Mouse (Mus musculus): ENCODE results near the gene Rnase2b. TPM values are rescaled to one million over a fixed set of nuclear protein-coding genes. Genes with fewer than 3 reads are reported as not detected.
"Not testable (repeated sequence)": the region's sequence is repeated elsewhere in the genome, so short reads cannot be mapped to it uniquely, and the experiment has no call there.

Rnase2b gene
- total RNA-seq, 4 experiments from 2014 or later = not detected

DNA sequence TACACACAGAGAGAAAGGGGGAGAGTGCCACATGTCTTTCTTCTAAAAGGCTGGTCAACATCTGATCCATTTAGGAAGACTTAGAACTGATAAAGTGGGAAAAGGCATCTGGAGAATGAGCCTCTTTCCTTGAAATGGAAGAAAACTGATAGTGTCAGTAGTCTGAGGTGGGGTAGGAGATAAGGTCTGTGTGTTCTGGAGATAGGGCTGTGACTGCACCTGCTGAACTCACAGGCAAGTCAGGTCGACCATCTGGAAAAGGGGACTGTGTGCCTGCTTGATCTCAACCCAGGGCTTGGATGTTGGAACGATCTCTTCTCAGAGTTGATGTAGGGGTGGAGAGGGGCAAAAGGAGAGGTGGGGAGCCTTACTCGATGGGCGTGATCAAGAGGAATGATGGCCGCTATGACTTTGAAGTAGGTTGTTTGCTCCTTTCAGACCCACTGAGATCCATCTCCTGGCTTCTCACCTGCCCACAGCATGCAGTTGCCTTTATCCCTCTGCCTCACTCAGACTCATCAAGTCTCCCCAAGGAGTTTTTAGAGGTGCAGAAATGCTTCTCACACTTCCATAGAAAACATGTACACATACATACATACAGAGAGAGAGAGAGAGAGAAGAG lies 9.7 kb upstream of the Rnase2b start:
- no peak for DNase-seq

DNA sequence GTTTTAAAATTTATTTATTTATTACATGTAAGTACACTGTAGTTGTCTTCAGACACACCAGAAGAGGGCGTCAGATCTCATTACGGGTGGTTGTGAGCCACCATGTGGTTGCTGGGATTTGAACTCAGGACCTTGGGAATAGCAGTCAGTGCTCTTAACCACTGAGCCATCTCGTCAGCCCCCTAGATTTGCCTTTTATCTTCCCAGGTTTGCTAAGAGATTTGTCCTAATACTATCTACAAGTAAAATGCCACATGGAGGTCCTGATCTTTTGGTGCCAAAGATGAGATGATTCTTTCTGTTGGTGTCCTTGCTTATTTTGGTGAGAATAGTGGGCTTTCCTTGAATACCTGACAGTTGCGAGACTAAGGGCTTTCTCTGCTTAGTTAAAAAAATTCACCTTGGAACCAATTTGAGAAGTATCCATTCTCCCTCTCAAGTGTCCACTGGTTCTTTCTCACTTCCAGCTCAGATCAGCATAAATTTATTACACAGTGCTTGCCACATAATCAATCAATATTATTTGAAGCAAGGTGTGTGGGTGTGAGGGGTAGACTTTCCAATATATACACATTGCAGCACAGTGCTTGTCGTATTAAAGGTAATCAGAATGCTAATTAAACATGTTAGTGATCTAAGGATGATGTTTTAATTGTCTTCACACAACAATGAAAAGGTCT lies 5.9 kb upstream of the Rnase2b start:
- no peak for DNase-seq

DNA sequence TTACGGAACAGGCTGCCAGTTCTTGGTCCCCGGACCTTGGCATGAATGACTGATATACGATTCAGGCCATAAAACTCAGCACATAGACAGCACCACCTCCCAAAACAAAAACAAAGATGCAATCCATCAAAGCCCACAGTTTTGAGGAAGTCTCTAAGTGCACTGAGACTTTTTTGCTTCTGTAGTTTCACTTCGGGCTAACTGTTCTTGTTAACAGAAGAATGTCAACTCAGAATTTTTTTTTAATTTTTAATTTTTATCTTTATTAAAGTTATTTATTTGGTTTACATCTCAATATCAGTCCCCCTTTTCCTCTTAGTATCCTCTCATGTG lies 5.4 kb upstream of the Rnase2b start:
- no peak for DNase-seq

DNA sequence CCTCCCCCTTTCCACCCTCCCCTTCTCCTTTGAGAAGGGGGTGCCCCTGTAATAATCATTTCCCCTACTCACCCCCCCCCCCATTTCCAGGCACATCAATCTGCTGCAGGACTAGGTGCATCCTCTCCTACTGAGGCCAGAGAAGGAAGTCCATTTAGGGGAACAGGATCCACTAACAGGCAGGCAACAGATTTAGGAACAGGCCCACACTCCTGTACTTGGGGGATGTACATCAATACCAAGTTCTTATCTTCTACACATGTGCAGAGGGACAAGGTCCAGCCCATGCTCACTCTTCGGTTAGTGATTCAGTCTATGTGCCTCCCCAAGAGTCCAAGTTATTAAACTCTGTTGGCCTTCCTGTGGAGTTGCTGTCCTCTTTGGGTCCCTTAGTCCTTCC lies 5.0 kb upstream of the Rnase2b start:
- no peak for DNase-seq

DNA sequence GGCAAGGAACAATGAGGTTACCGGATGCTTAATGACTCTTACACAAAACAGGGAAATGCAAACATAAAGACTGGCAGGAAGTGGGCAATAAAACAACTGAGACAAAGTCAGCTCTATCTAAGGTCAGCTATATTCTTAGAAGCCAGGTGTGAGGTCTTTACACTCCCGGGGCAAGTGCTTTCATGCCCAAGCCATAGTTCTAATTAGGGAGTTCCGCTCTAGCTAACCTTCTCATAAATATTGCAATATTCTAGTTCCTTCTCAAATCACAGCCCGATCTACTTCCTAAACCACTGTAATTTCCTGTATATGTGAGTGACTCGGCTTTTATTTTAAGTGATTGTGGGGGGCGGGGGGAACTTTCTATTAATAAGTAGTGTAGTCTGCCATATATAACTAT lies 1.3 kb downstream of the Rnase2b start:
- DNase-seq = not testable (repeated sequence)

DNA sequence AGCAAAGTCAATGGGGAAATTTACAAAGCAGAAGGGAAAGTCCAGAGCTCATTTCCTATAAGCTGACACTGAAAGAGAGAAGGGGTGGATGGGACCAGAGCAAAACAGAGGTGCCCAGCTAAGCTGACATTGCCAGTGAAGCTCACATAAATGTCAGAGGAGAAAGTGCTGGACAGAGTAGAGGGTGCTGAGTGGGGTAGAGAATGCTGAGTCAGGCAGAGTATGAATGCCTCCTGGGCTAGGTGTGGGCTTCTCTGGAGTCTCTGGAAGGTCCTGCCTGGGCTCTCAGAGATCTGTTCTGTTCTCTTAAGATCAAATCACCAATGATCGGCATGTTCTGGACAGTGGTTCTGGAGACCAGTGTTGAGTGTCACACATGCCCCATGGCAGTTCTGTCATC lies 3.4 kb downstream of the Rnase2b start:
- DNase-seq = no peak

DNA sequence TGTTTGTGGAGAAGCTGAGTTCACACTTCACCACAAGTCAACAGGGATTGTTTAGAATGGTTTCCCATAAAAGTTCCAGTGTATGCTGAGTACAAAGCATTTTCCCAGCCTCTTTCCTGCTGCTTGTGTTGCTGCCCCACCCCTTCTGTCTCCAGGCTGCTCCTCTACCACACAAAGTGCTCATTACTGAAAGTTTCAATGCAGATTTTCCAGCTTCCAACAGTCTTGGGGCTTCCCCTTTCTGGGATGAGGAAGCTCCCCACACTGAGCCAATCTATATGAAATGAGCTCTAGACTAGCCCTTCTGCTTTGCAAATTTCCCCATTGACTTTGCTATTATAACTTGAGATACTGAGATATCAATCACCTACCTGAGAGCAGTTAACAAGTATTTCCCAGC lies 4.0 kb downstream of the Rnase2b start:
- no peak for DNase-seq

DNA sequence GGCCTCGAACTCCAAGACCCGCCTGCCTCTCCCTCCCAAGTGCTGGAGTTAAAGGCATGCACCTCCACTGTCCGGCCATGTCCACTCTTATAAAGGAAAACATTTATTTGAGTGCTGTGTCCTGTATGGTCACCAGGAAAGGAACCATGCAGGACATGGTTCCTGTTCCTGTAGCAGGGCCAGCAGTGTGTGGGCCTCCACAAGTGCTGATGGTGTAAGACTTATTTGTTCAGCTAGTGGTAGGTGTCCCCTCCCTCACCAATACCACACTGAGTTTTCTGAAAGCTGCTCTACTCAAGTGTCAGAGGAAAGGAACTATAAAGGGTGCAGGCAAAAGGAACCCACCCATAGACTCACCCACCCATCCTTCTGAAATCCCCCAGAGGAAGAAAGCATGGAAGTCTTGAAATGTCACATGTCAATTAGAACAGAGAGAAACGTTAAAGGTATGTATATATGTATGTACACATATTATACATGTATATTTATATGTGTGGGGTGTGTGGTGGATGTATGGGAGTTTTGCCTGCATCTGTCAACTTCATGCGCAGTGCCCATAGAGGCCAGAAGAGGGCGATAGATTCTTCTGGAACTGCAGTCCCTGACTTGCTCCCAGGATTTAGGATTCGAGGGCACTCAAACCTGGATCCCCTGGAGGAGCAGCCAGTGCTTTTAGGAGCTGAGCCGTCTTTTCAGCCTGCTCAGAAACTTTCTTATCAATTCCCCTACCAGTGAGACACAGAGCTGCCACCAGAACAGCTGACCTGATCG lies 10.2 kb downstream of the Rnase2b start:
- DNase-seq = not testable (repeated sequence)

DNA sequence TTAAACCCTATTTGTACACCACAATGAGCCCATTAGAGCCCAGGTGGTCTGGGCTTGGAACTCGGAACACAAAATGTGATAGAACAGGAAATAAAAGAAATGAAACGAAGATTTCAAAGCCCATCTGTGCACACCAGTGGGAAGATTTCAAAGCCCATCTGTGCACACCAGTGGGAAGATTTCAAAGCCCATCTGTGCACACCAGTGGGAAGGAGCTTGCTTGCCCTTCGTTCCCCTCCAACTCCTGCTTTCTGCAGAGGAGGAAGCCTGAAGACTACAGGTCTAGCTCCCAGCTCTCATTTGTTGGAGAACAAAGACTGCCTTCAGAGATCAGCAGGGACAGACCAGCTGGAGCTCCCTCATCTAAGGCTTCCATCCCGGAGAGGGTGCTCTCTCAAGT lies 10.9 kb downstream of the Rnase2b start:
- DNase-seq = not testable (repeated sequence)

DNA sequence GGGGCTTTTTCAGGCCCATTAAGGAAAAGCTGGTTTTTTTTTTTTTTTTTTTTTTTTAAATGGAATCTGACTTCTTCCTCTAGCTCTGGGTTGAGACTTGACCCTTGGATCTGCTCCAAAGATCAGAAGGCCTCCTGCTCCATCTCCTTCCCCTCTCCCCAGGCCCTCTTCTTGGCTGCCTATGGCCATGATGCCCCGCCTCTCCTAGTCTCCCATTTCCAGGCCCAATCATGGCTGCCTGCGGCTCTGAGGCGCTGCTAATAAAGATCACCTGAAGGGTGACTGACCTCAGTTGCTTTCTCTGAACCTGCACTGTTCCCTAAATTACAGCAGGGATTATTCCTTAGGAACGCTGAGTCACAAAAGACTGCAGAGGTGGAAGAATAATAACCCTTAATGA lies 11.8 kb downstream of the Rnase2b start:
- no peak for DNase-seq

DNA sequence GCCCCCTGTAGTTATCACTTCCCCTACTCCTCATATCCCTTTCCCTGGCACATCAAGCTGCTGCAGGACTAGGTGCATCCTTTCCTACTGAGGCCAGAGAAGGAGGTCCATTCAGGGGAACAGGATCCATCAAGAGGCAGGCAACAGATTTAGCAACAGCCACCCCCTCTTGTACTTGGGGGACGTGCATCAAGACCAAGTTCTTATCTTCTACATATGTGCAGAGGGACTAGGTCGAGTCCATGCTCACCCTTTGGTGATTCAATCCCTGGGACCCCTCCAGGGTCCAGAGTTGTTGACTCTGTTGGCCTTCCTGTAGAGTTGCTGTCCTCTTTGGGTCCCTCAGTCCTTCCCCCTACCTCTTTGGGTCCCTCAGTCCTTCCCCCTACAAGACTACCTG lies 19.0 kb downstream of the Rnase2b start:
- not testable (repeated sequence) for DNase-seq

DNA sequence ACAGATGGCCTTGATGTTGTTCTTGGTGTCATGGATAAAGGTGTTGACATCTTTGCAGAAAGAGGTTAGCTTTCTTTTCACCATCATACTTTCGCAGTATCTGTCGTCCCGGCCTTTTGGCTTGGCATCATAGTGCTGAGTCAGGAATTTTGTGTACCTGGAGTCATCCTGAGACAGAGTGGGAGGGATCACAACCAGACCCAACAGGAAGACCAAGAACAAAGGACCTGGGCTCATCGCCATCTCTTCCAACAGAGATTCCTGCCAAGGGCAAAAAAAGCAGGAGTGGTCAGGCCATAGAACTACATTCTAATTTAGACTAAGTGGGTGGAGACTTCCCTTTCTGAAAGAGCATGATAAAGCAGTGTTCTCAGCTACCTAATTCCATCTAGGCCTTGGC lies 33.6 kb downstream of the Rnase2b start:
- DNase-seq = no peak

DNA sequence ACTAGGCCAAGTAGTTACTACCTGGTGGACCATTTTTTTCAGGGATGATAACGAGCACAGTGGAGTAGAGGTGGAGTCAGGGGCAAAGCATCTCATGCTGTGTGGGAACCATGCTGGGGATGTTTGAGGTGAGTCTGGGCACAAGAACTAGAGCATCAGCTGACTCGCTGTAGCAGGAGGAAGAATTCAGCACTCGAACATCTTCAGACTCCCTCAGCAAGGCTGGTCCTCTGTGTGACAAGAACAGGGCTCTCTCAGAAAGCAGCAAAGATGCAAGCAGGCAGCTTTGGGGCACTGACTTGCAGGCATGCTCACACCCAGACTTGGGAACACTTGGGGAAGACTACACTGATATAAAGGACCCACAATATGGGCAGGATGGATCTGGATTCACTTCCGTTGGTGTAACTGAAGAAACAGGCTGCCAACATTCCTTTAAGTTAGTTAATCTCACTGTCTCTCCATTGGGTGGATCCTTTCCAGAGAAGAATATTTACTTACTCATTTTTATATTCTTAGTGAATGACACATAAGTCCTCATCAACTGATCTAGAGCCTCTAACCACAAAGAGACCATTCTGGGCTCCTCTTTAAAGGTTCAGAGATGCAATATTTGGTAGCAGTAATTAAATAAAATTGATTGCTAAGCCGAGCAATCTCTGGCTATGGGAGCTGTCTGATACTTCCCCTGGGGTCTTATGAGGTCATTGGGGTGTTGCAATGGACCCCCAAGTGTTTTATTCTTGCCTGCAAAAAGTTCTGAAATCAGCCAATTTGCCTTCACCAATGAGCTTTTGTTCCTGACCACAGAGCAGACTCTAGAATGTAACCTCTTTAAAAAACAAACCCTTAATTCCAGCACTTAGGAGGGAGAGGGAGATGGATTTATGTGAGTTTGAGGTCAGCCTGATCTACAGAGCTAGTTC lies 37.3 kb downstream of the Rnase2b start, which contains the start of gene Ang2:
Ang2 (minus strand) TSS at position 51 of the 926 bp plus-strand sequence.
- DNase-seq = no peak

DNA sequence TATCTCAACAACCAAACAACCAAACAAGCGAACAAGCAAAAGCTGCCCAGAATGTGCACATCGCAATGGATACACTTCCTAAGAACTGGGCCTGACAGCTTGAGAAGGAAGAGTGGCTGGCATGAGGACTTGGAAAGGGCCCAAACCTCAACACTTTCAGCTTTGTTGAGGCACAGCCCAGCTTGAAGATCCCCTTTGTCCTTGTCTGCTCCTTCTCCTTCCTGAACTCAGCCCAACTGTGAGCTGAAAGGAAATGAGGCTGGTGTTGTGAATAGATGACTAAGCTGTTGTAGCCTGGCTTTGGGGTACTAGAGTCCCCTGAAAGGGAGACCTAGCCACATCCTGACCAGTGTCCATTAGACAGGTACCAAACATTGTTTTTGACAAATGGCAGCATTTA lies 38.0 kb downstream of the Rnase2b start:
- DNase-seq = no peak

DNA sequence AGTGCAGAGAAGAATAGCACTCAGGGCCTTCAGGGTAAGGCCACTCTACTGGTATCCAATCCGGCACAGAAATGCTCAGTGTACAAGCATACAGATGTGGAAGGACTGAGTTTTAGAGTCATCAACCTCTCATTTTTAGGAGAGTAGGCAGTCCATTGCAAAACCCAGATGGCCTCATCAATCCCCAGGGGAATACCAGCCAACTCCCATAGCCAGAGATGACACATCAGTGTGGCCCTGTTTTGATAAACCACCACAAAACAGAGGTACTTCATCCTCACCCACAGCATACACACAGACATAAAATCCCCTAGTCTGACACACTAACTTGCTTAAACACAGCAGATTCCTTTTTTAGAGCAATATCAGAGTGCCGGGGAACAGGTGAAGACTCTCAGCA lies 38.4 kb downstream of the Rnase2b start:
- no peak for DNase-seq

DNA sequence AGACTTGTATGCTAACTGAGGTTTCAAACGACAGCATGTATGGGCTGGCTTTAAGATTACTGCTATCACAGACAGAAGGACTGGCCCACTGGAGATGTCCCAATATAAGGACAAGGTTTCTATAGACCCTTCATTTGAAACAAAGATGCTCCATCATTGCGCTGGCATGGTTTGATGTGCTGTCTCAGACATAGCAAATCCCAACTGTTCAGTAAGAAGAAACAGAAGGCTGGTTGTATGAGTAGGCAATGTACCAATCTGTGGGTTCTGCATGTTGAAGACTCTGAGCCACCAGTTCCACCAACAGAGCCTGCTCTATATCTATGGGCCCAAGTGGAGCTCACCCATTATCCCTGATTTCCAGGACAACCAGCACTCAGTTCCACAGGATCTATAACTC lies 41.1 kb downstream of the Rnase2b start, which contains the start of gene Ear14:
Ear14 (plus strand) TSS at position 277 of the 400 bp plus-strand sequence.
- DNase-seq = no peak

Other genes with a start within 250 kb of the Rnase2b start
- 10 to 100 TPM; 44.8 to 55.6 (median 51.3) TPM for gene Osgep, start 237.4 kb upstream of the Rnase2b start, total RNA-seq (2022)
- 10 to 100 TPM; 73.6 to 85.2 (median 74.1) TPM for gene Apex1, start 237.3 kb upstream of the Rnase2b start, total RNA-seq (2022)
- 10 to 100 TPM; 62.3 to 74.8 (median 68.0) TPM for gene Pip4p1, start 231.4 kb upstream of the Rnase2b start, total RNA-seq (2022)
- gene Pnp, start 231.2 kb upstream of the Rnase2b start, total RNA-seq (2022) = 10 to 100 TPM; 26.5 to 35.8 (median 31.3) TPM
- gene Gm49342, start 217.7 kb upstream of the Rnase2b start, total RNA-seq (2022) = 10 to 100 TPM; 25.4 to 40.6 (median 33.0) TPM
- 1 to 10 TPM; 1.8 to 2.5 (median 2.2) TPM for gene Pnp2, start 206.3 kb upstream of the Rnase2b start, total RNA-seq (2022)
- under 1 TPM in 2 of 4 experiments, not detected in 2; 0.15 to 0.31 TPM for gene Rnase10, start 154.5 kb upstream of the Rnase2b start, total RNA-seq (2022)
- gene Rnase9, start 120.4 kb upstream of the Rnase2b start, total RNA-seq (2022) = not detected
- gene Rnase11, start 112.1 kb upstream of the Rnase2b start, total RNA-seq (2022) = not detected
- gene Rnase12, start 104.6 kb upstream of the Rnase2b start, total RNA-seq (2022) = not detected
- gene Olfr750, start 87.8 kb upstream of the Rnase2b start, total RNA-seq (2022) = not detected
- gene Rnase4, start 71.2 kb upstream of the Rnase2b start, total RNA-seq (2022) = 10 to 100 TPM; 48.1 to 69.1 (median 54.7) TPM
- gene Ang, start 71.1 kb upstream of the Rnase2b start, total RNA-seq (2022) = 1 to 10 TPM; 5.4 to 7.4 (median 6.4) TPM
- not detected for gene Eddm3b, start 47.8 kb upstream of the Rnase2b start, total RNA-seq (2022)
- gene Rnase6, start 38.4 kb upstream of the Rnase2b start, total RNA-seq (2022) = 1 to 10 TPM; 1.4 to 4.0 (median 2.1) TPM
- gene Rnase1, start 15.5 kb upstream of the Rnase2b start, total RNA-seq (2022) = under 1 TPM in 1 of 4 experiments, not detected in 3; 0.28 TPM
- gene Ang2, start 36.9 kb downstream of the Rnase2b start, total RNA-seq (2022) = not detected
- gene Ear14, start 41.1 kb downstream of the Rnase2b start, total RNA-seq (2022) = not detected
- gene Rnase2a, start 93.9 kb downstream of the Rnase2b start, total RNA-seq (2022) = 10 to 100 TPM in 2 of 4 experiments, 1 to 10 TPM in 2; 8.4 to 30.6 (median 10.1) TPM
- not detected for gene Gm7247, start 199.5 kb downstream of the Rnase2b start, total RNA-seq (2022)
- not detected for gene Vmn2r88, start 248.6 kb downstream of the Rnase2b start, total RNA-seq (2022)

All from adrenal gland, adult 8-10 months (tissue).